Mouse (Mus musculus) layer of hippocampus, adult 2 months (tissue): ENCODE results near the gene Nceh1. TPM values are rescaled to one million over a fixed set of nuclear protein-coding genes. Genes with fewer than 3 reads are reported as not detected.
A peak's percentile ranks its signal among the peaks of the same experiment; 100 is the strongest.
"Not testable (repeated sequence)": the region's sequence is repeated elsewhere in the genome, so short reads cannot be mapped to it uniquely, and the experiment has no call there.

Source experiments
- DNase-seq, 2 experiments: peaks; one replicate each; pipeline ENCODE4 v3.0.0; 2022; ENCODE audit warnings: low spot score in 2 of 2
- H3K27ac ChIP-seq: fragments of 200-600 bp; 2 replicates; pipeline ENCODE4 v1.8.1; 2022
- H3K4me3 ChIP-seq: fragments of 200-600 bp; 2 replicates; pipeline ENCODE4 v1.8.1; 2022; ENCODE audit warnings: mild to moderate bottlenecking
- CTCF ChIP-seq: fragments of 200-600 bp; conservative IDR thresholded peaks from 2 replicates; pipeline ENCODE4 v1.8.1; 2022; ENCODE audit warnings: antibody characterized with exemption, mild to moderate bottlenecking, moderate library complexity
- total RNA-seq, 2 experiments: library from RNA; stranded (reverse); gene quantifications; 2 replicates each; pipeline ENCODE4 v1.2.3; 2021

Gene Nceh1
- total RNA-seq, 2 experiments from 2014 or later: 108 to 115 TPM

- no peak for DNase-seq
- Histone ChIP-seq H3K4me3 (no peak overlapping the region), H3K27ac (no peak overlapping the region)
- no peak for TF ChIP-seq CTCF
Observed at GRCm38 (mm10) chr3:27285072-27285471, 102.3 kb downstream of the Nceh1 start.

- H3K4me3 ChIP-seq: no peak overlapping the region
Observed at GRCm38 (mm10) chr3:27288301-27288700, 105.5 kb downstream of the Nceh1 start.

GRCm38 (mm10) chr3:27288909-27289308 lies 106.1 kb downstream of the Nceh1 start:
- Histone ChIP-seq H3K27ac (0 out of 2 replicates have a peak overlapping the region, but pooled peaks have one; percentile 1), H3K4me3 (no peak overlapping the region)
- TF ChIP-seq CTCF: no peak
- DNase-seq: no peak

More at GRCm38 (mm10) chr3:27288301-27288700, 105.5 kb downstream of the Nceh1 start:
- no peak for TF ChIP-seq CTCF
- H3K27ac ChIP-seq: 0 out of 2 replicates have a peak overlapping the region, but pooled peaks have one; percentile 1
- DNase-seq: no peak

GRCm38 (mm10) chr3:27290285-27290684 lies 107.5 kb downstream of the Nceh1 start:
- H3K27ac ChIP-seq: no peak overlapping the region
- DNase-seq: no peak
- no peak for TF ChIP-seq CTCF
- no peak overlapping the region for H3K4me3 ChIP-seq

- H3K27ac ChIP-seq, H3K4me3 ChIP-seq, DNase-seq: not testable (repeated sequence)
Observed at GRCm38 (mm10) chr3:27290945-27291344, 108.2 kb downstream of the Nceh1 start.

GRCm38 (mm10) chr3:27291411-27291810 lies 108.6 kb downstream of the Nceh1 start:
- not testable (repeated sequence) for H3K27ac ChIP-seq, H3K4me3 ChIP-seq, DNase-seq

GRCm38 (mm10) chr3:27293645-27294385 lies 111.0 kb downstream of the Nceh1 start:
- TF ChIP-seq CTCF: no peak
- Histone ChIP-seq H3K27ac (no peak overlapping the region), H3K4me3 (no peak overlapping the region)
- no peak for DNase-seq

GRCm38 (mm10) chr3:27300451-27300850 lies 117.7 kb downstream of the Nceh1 start:
- Histone ChIP-seq H3K27ac (no peak overlapping the region), H3K4me3 (no peak overlapping the region)
- no peak for DNase-seq
- no peak for TF ChIP-seq CTCF

GRCm38 (mm10) chr3:27302339-27303022 lies 119.7 kb downstream of the Nceh1 start:
- TF ChIP-seq CTCF: no peak
- no peak overlapping the region for H3K27ac ChIP-seq
- H3K4me3 ChIP-seq: no peak overlapping the region
- no peak for DNase-seq

GRCm38 (mm10) chr3:27306815-27307214 lies 124.0 kb downstream of the Nceh1 start:
- no peak for DNase-seq
- Histone ChIP-seq H3K4me3 (no peak overlapping the region), H3K27ac (no peak overlapping the region)
- no peak for TF ChIP-seq CTCF

- Histone ChIP-seq H3K27ac (no peak overlapping the region), H3K4me3 (no peak overlapping the region)
- peak in 1 of 2 experiments; percentile 16 for DNase-seq
- TF ChIP-seq CTCF: no peak
Observed at GRCm38 (mm10) chr3:27310973-27311372, 128.2 kb downstream of the Nceh1 start.

- H3K27ac ChIP-seq: no peak overlapping the region
- no peak for TF ChIP-seq CTCF
- no peak overlapping the region for H3K4me3 ChIP-seq
- DNase-seq: no peak
Observed at GRCm38 (mm10) chr3:27311475-27311874, 128.7 kb downstream of the Nceh1 start.

GRCm38 (mm10) chr3:27314506-27315164 lies 131.9 kb downstream of the Nceh1 start:
- no peak for DNase-seq
- Histone ChIP-seq H3K27ac (no peak overlapping the region), H3K4me3 (no peak overlapping the region)
- TF ChIP-seq CTCF: no peak
